Mouse (Mus musculus): ENCODE measurements around the gene Raph1. TPM values are rescaled to one million over a fixed set of nuclear protein-coding genes. Genes with fewer than 3 reads are reported as not detected.

Gene Raph1
- polyA plus RNA-seq (2012; ENCODE audit: low replicate concordance) = 0.97 and 1.4 TPM in 2 replicates

DNA sequence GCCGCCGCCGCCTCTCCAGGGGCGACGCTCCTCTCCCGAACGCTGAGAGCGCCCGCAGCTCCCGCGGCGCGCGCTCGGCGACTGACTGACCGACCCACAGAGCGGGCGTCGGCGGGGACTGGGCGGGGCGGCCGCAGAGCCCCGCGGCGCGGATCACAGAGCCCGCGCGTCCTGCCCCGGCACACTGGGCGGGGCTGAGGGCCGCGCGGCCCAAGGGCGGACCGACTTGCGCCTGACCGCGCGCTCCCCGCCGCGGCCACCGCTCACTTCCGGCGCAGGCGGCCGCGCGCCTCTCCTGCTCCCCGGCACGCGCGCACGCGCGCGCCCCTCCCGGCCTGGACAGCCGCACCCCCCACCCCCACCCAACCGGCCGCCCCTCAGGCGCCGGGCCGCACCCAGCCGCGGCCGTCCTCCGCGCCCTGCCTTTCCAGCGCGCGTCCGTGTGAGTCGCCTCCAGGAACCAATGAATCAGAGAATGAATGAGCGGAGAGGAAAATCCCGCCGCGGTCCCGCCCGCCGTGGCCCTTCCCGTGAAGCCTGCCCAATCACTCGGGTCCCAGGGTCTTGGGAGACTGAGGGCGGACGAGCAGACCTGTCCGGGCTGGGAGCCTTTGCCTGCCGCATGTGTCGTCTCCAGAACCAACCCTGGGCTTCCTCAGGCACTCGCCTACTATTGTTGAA, at the start of gene Raph1:
Raph1 (minus strand) TSS at position 474 of the 681 bp plus-strand sequence.

Other genes starting within 250 kb of the Raph1 start
- gene Cyp20a1, start 223.8 kb downstream of the Raph1 start, polyA plus RNA-seq (2012; ENCODE audit: low replicate concordance) = 5.8 and 6.9 TPM in 2 replicates
- 2.2 and 4.7 TPM in 2 replicates for gene Abi2, start 157.5 kb downstream of the Raph1 start, polyA plus RNA-seq (2012; ENCODE audit: low replicate concordance)
- gene Cd28, start 149.7 kb upstream of the Raph1 start, polyA plus RNA-seq (2012; ENCODE audit: low replicate concordance) = 3.9 and 7.8 TPM in 2 replicates

All from hematopoietic multipotent progenitor cell, adult 10-12 weeks (in vitro differentiated cells).